9 mouse cellular contexts compared by ENCODE assay signal in the genomic region with DNA sequence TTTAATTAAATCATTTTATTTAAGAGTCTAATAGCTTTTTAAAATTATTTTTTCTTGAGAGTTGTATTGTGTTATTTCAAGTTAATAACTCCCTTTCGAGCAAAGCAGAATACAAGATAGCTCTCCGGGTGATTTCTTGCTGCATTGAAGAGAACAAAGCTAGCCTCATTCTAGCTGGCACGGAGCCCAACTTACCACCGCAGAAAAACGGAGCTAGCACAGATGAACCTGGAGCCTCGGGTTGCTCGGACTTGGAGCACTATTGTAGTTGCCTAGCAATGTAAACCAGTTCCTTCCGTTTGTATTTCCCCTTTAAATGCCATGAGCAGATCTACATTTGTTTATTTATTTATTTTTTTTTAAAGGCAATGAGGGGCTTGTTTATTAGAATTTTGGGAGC.
DNase-seq lines count a peak whose midpoint lies in the region; ATAC-seq and TF ChIP-seq lines count a peak whose summit lies in the region.
"Had no signal": no experiment of that assay in that cellular context is flagged by ENCODE, and none has a peak within 500 bp of the region (broad histone marks: within the 10 kb centered on the region; RNA-seq: fewer than 3 reads in every experiment).

No protein-coding gene starts in this region.

- no peaks in the 10 kb centered on the region for H3K36me3 ChIP-seq in forebrain, embryonic 15.5 days
- H3K36me3 ChIP-seq in midbrain, embryonic 15.5 days (replicated peaks): no peaks in the 10 kb centered on the region
- H3K36me3 ChIP-seq: heart, embryonic 15.5 days had no signal

- no peak overlapping the region for H3K4me2 ChIP-seq in forebrain, embryonic 15.5 days (replicated peaks)
- H3K4me2 ChIP-seq in midbrain, embryonic 15.5 days: no peak overlapping the region
- H3K4me2 ChIP-seq: heart, embryonic 15.5 days had no signal

- H3K27me3 ChIP-seq in forebrain, embryonic 15.5 days: no peaks in the 10 kb centered on the region
- H3K27me3 ChIP-seq in midbrain, embryonic 15.5 days (replicated peaks): no peaks in the 10 kb centered on the region
- H3K27me3 ChIP-seq: heart, embryonic 15.5 days had no signal

- peak; percentile 19 to 47 for DNase-seq in heart, adult 18-20 months
- DNase-seq in heart, adult 9 months (ENCODE audit: low spot score in 2 of 2): no peak
- peak; percentile 31 for DNase-seq in lung, postnatal 10 days
- no peak for DNase-seq in lung, adult 2 months
- DNase-seq in cerebellum, adult 11 months: peak; percentile 57
- no peak for DNase-seq in c-Kit-positive CD71-positive TER-119-positive erythroid progenitor cells, embryonic 14.5 days (ENCODE audit: low spot score)

- TF ChIP-seq POLR2A in lung, adult 2 months (IDR thresholded peaks at IDR 0.05; ENCODE audit: borderline replicate concordance, extremely low read depth, low read depth, low read length): no peak

- peak; percentile 46; the same call in 1 of the 2 replicates for ATAC-seq in forebrain, embryonic 15.5 days (replicated peaks)
- no peak for ATAC-seq in midbrain, embryonic 15.5 days (replicated peaks)

- WGBS in lung, adult 2 months: 27% methylated on average over 8 of the region's 8 CpGs
- WGBS in forebrain, embryonic 15.5 days: 4% methylated on average over 8 of the region's 8 CpGs
- WGBS in midbrain, embryonic 15.5 days: 26% methylated on average over 8 of the region's 8 CpGs

- H3K9me3 ChIP-seq in forebrain, embryonic 15.5 days: no peaks in the 10 kb centered on the region
- H3K9me3 ChIP-seq in midbrain, embryonic 15.5 days: no peaks in the 10 kb centered on the region
- H3K9me3 ChIP-seq: heart, embryonic 15.5 days had no signal

- no peak overlapping the region for H3K27ac ChIP-seq in forebrain, embryonic 15.5 days (replicated peaks)
- H3K27ac ChIP-seq in midbrain, embryonic 15.5 days: no peak overlapping the region
- H3K27ac ChIP-seq: heart, embryonic 15.5 days had no signal

- H3K9ac ChIP-seq in forebrain, embryonic 15.5 days (replicated peaks): no peak overlapping the region
- no peak overlapping the region for H3K9ac ChIP-seq in midbrain, embryonic 15.5 days
- H3K9ac ChIP-seq: heart, embryonic 15.5 days had no signal

- TF ChIP-seq CTCF in lung, adult 2 months (IDR thresholded peaks at IDR 0.05; ENCODE audit: insufficient read depth, low read length): no peak

- no peaks in the 10 kb centered on the region for H3K4me1 ChIP-seq in lung, adult 2 months (ENCODE audit: control insufficient read depth, insufficient read depth, low read length)
- peaks cover 20% of the 10 kb centered on the region for H3K4me1 ChIP-seq in forebrain, embryonic 15.5 days
- peaks cover 14% of the 10 kb centered on the region for H3K4me1 ChIP-seq in midbrain, embryonic 15.5 days

- no peak overlapping the region for H3K4me3 ChIP-seq in lung, adult 2 months (replicated peaks; ENCODE audit: extremely low read depth, low read depth, low read length)
- no peak overlapping the region for H3K4me3 ChIP-seq in forebrain, embryonic 15.5 days
- H3K4me3 ChIP-seq in midbrain, embryonic 15.5 days: no peak overlapping the region
- H3K4me3 ChIP-seq: heart, embryonic 15.5 days had no signal

Comparison
In these comparisons a context has a peak if more than half of its experiments do, and no peak if none do; other contexts are left out.
1. DNase-seq: peak in heart, adult 18-20 months (2 of 2), lung, postnatal 10 days (single experiment) and cerebellum, adult 11 months (single experiment); none in heart, adult 9 months (0 of 2), lung, adult 2 months (single experiment) and c-Kit-positive CD71-positive TER-119-positive erythroid progenitor cells, embryonic 14.5 days (single experiment).